Mouse (Mus musculus): Measurements from ENCODE around the gene Lrrc55. TPM values are rescaled to one million over a fixed set of nuclear protein-coding genes. Genes with fewer than 3 reads are reported as not detected.

Lrrc55 gene
- polyA plus RNA-seq, 1 experiment from 2014 or later, result 0.06 TPM

- Histone ChIP-seq H3K27ac (ENCODE audit: low read depth) (no peak overlapping the region), H3K4me1 (ENCODE audit: insufficient read depth) (no peaks in the 10 kb centered on the region), H3K4me2 (ENCODE audit: low read depth, low read length) (no peak overlapping the region), H3K4me3 (ENCODE audit: low read depth, low read length) (no peak overlapping the region), H3K27me3 (ENCODE audit: insufficient read depth, low read length) (no peaks in the 10 kb centered on the region), H3K9ac (replicated peaks) (no peak overlapping the region), H3K36me3 (replicated peaks; ENCODE audit: insufficient read depth, low read length) (no peaks in the 10 kb centered on the region), H3K9me3 (ENCODE audit: low read length) (no peaks in the 10 kb centered on the region)
- 66% methylated on average over 4 of the region's 4 CpGs for WGBS (ENCODE audit: insufficient replicate concordance)
- TF ChIP-seq EP300 (IDR thresholded peaks at IDR 0.05; ENCODE audit: low read depth) (no peak), CTCF (IDR thresholded peaks at IDR 0.05; ENCODE audit: low read depth) (no peak)
- no peak for ATAC-seq
- DNase-seq, result no peak
These were observed 35.9 kb downstream of the Lrrc55 start for GRCm38 (mm10) chr2:85160901-85161637.

DNA sequence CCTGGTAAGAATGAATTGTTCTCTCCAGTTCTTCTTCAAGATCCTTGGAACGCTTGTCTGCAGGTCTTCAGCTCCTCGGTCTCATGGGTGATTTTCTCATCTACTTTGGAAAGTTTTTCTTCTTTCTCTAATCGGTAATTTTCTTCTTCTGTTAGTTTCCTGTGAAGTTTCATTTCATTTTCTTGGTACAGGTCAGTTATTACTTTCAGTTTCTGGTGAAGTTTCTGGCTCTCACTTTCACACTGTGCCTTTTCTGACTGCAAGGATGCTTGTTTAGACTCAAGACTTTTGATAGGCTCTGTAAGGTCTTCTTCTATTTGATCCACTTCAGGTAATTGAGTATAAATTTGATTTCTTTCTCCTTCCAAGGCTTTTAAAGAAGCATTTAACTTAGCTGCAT, 39.6 kb downstream of the Lrrc55 start:
- H3K27ac ChIP-seq (ENCODE audit: low read depth), result no peak overlapping the region
- 75% methylated on average over 3 of the region's 3 CpGs for WGBS (ENCODE audit: insufficient replicate concordance)
- no peaks in the 10 kb centered on the region for H3K9me3 ChIP-seq (ENCODE audit: low read length)
- H3K36me3 ChIP-seq (replicated peaks; ENCODE audit: insufficient read depth, low read length), result no peaks in the 10 kb centered on the region
- TF ChIP-seq CTCF (IDR thresholded peaks at IDR 0.05; ENCODE audit: low read depth) (no peak), EP300 (IDR thresholded peaks at IDR 0.05; ENCODE audit: low read depth) (no peak)
- no peak overlapping the region for H3K9ac ChIP-seq (replicated peaks)
- no peak for ATAC-seq
- H3K27me3 ChIP-seq (ENCODE audit: insufficient read depth, low read length), result no peaks in the 10 kb centered on the region
- no peak for DNase-seq
- H3K4me1 ChIP-seq (ENCODE audit: insufficient read depth), result no peaks in the 10 kb centered on the region
- H3K4me3 ChIP-seq (ENCODE audit: low read depth, low read length), result no peak overlapping the region
- H3K4me2 ChIP-seq (ENCODE audit: low read depth, low read length), result no peak overlapping the region

- Histone ChIP-seq H3K27me3 (ENCODE audit: insufficient read depth, low read length) (no peaks in the 10 kb centered on the region), H3K4me1 (ENCODE audit: insufficient read depth) (no peaks in the 10 kb centered on the region), H3K9ac (replicated peaks) (no peak overlapping the region), H3K4me3 (ENCODE audit: low read depth, low read length) (no peak overlapping the region), H3K27ac (ENCODE audit: low read depth) (no peak overlapping the region), H3K36me3 (replicated peaks; ENCODE audit: insufficient read depth, low read length) (no peaks in the 10 kb centered on the region), H3K9me3 (ENCODE audit: low read length) (no peaks in the 10 kb centered on the region), H3K4me2 (ENCODE audit: low read depth, low read length) (no peak overlapping the region)
- DNase-seq (no peak), ATAC-seq (no peak)
- WGBS (ENCODE audit: insufficient replicate concordance), result 55% methylated on average over 5 of the region's 5 CpGs
- TF ChIP-seq EP300 (IDR thresholded peaks at IDR 0.05; ENCODE audit: low read depth) (no peak), CTCF (IDR thresholded peaks at IDR 0.05; ENCODE audit: low read depth) (no peak)
These were observed 40.9 kb downstream of the Lrrc55 start for GRCm38 (mm10) chr2:85156136-85156535.

GRCm38 (mm10) chr2:85155334-85155733, 41.7 kb downstream of the Lrrc55 start:
- no peaks in the 10 kb centered on the region for H3K36me3 ChIP-seq (replicated peaks; ENCODE audit: insufficient read depth, low read length)
- no peak overlapping the region for H3K4me2 ChIP-seq (ENCODE audit: low read depth, low read length)
- no peak for ATAC-seq
- no peak for DNase-seq
- H3K27me3 ChIP-seq (ENCODE audit: insufficient read depth, low read length), result no peaks in the 10 kb centered on the region
- H3K4me1 ChIP-seq (ENCODE audit: insufficient read depth), result no peaks in the 10 kb centered on the region; the same call in 1 of the 2 replicates
- H3K4me3 ChIP-seq (ENCODE audit: low read depth, low read length), result no peak overlapping the region
- TF ChIP-seq CTCF (IDR thresholded peaks at IDR 0.05; ENCODE audit: low read depth) (no peak), EP300 (IDR thresholded peaks at IDR 0.05; ENCODE audit: low read depth) (no peak)
- no peak overlapping the region for H3K27ac ChIP-seq (ENCODE audit: low read depth)
- H3K9ac ChIP-seq (replicated peaks), result no peak overlapping the region
- H3K9me3 ChIP-seq (ENCODE audit: low read length), result no peaks in the 10 kb centered on the region
- WGBS (ENCODE audit: insufficient replicate concordance), result 71% methylated on average over 9 of the region's 9 CpGs

GRCm38 (mm10) chr2:85151233-85151632, 45.8 kb downstream of the Lrrc55 start:
- H3K9ac ChIP-seq (replicated peaks), result no peak overlapping the region
- TF ChIP-seq CTCF (IDR thresholded peaks at IDR 0.05; ENCODE audit: low read depth), result no peak
- no peak for TF ChIP-seq EP300 (IDR thresholded peaks at IDR 0.05; ENCODE audit: low read depth)
- WGBS (ENCODE audit: insufficient replicate concordance), result 81% methylated on average over 2 of the region's 2 CpGs

GRCm38 (mm10) chr2:85150373-85150772, 46.6 kb downstream of the Lrrc55 start:
- ATAC-seq, result no peak
- DNase-seq, result no peak
- Histone ChIP-seq H3K36me3 (replicated peaks; ENCODE audit: insufficient read depth, low read length) (no peaks in the 10 kb centered on the region), H3K4me1 (ENCODE audit: insufficient read depth) (no peaks in the 10 kb centered on the region; the same call in 1 of the 2 replicates), H3K4me2 (ENCODE audit: low read depth, low read length) (no peak overlapping the region), H3K9ac (replicated peaks) (no peak overlapping the region), H3K9me3 (ENCODE audit: low read length) (no peaks in the 10 kb centered on the region), H3K27ac (ENCODE audit: low read depth) (no peak overlapping the region), H3K27me3 (ENCODE audit: insufficient read depth, low read length) (no peaks in the 10 kb centered on the region), H3K4me3 (ENCODE audit: low read depth, low read length) (no peak overlapping the region)
- no peak for TF ChIP-seq EP300 (IDR thresholded peaks at IDR 0.05; ENCODE audit: low read depth)
- TF ChIP-seq CTCF (IDR thresholded peaks at IDR 0.05; ENCODE audit: low read depth), result no peak
- WGBS (ENCODE audit: insufficient replicate concordance), result 47% methylated on average over 1 of the region's 1 CpGs

More at GRCm38 (mm10) chr2:85151233-85151632, 45.8 kb downstream of the Lrrc55 start:
- H3K4me1 ChIP-seq (ENCODE audit: insufficient read depth), result no peaks in the 10 kb centered on the region; the same call in 1 of the 2 replicates
- DNase-seq (no peak), ATAC-seq (no peak)
- H3K27me3 ChIP-seq (ENCODE audit: insufficient read depth, low read length), result no peaks in the 10 kb centered on the region
- no peaks in the 10 kb centered on the region for H3K36me3 ChIP-seq (replicated peaks; ENCODE audit: insufficient read depth, low read length)
- H3K9me3 ChIP-seq (ENCODE audit: low read length), result no peaks in the 10 kb centered on the region
- H3K4me3 ChIP-seq (ENCODE audit: low read depth, low read length), result no peak overlapping the region
- H3K27ac ChIP-seq (ENCODE audit: low read depth), result no peak overlapping the region
- no peak overlapping the region for H3K4me2 ChIP-seq (ENCODE audit: low read depth, low read length)

Data from liver, postnatal 0 days (tissue).